Mouse (Mus musculus) small intestine, adult 2 months (tissue): ENCODE data around the gene Zbtb21. TPM values are rescaled to one million over a fixed set of nuclear protein-coding genes. Genes with fewer than 3 reads are reported as not detected.
A peak's percentile ranks its signal among the peaks of the same experiment; 100 is the strongest.
"Not testable (repeated sequence)": the region's sequence is repeated elsewhere in the genome, so short reads cannot be mapped to it uniquely, and the experiment has no call there.

Source experiments
- H3K27ac ChIP-seq: fragments of 200-500 bp; 2 replicates; pipeline ENCODE4 v1.5.1; 2012; ENCODE audit warnings: low read depth, low read length, control low read depth, inconsistent platforms; ENCODE audit not compliant: insufficient read depth
- H3K27me3 ChIP-seq: fragments of 200-500 bp; 2 replicates; pipeline ENCODE4 v1.6.1; 2012; ENCODE audit warnings: mild to moderate bottlenecking, moderate library complexity, low read length, inconsistent platforms; ENCODE audit not compliant: control insufficient read depth, insufficient read depth
- H3K36me3 ChIP-seq: fragments of 200-500 bp; 2 replicates; pipeline ENCODE4 v1.6.1; 2012; ENCODE audit warnings: mild to moderate bottlenecking, low read length, control low read depth, inconsistent platforms; ENCODE audit not compliant: control insufficient read depth, insufficient read depth
- H3K4me1 ChIP-seq: fragments of 200-500 bp; 2 replicates; pipeline ENCODE4 v1.6.1; 2012; ENCODE audit warnings: low read length, inconsistent platforms, mixed read lengths; ENCODE audit not compliant: control insufficient read depth, insufficient read depth, insufficient read length
- H3K4me3 ChIP-seq: fragments of 200-500 bp; 2 replicates; pipeline ENCODE4 v1.5.1; 2012; ENCODE audit warnings: low read depth, mild to moderate bottlenecking, control low read depth, inconsistent platforms, low read length, moderate library complexity
- CTCF ChIP-seq: fragments of 200-500 bp; IDR thresholded peaks from 2 replicates; pipeline ENCODE4 v1.5.1; 2012; ENCODE audit warnings: low read depth, mild to moderate bottlenecking, control low read depth, inconsistent platforms, low read length, moderate library complexity, mixed read lengths; ENCODE audit not compliant: insufficient replicate concordance, insufficient read length; ENCODE audit errors: extremely low read depth
- POLR2A ChIP-seq: fragments of 200-500 bp; IDR thresholded peaks from 2 replicates; pipeline ENCODE4 v1.6.1; 2012; ENCODE audit warnings: low read depth, mild to moderate bottlenecking, control low read depth, inconsistent platforms, low read length, moderate library complexity
- WGBS: fragments of 180-500 bp; shearing (Covaris S2); methylation state at CpG from one replicate; pipeline ENCODE4 v1.1.7; 2018; 5-methylcytosine and 5-hydroxymethylcytosine counted together
- polyA plus RNA-seq: library from polyadenylated mRNA; depleted of rRNA; stranded (reverse); fragments of >200 nt; gene quantifications from 2 replicates; pipeline ENCODE4 v1.2.3, GENCODE M21; 2012; rRNA removed

Zbtb21 gene
- 7.8 and 10.0 TPM in 2 replicates for polyA plus RNA-seq

- H3K27ac ChIP-seq, result peak within 1 kb of the TSS; percentile 96
- under 1% methylated on average over 78 of the region's 78 CpGs for WGBS
- peak within 1 kb of the TSS; percentile 94 for H3K4me3 ChIP-seq
- no peaks in the 10 kb centered on the region for H3K27me3 ChIP-seq
- H3K36me3 ChIP-seq, result 0 out of 2 replicates have a peak, but pooled peaks cover 1% of the 10 kb centered on the region
- TF ChIP-seq POLR2A (peak; percentile 87), CTCF (peak; percentile 5; the same call in 1 of the 2 replicates)
- H3K4me1 ChIP-seq, result peaks cover 2% of the 10 kb centered on the region
Observed at GRCm38 (mm10) chr16:97962151-97962948, at the start of gene Zbtb21, which contains the start of gene C2cd2. TSS of gene Zbtb21 (minus strand) at chr16:97962622. TSS of gene C2cd2 (minus strand) at chr16:97962598.

- H3K4me3 ChIP-seq, result peak overlapping the region; percentile 69
- not testable (repeated sequence) for H3K27me3 ChIP-seq, H3K27ac ChIP-seq, H3K4me1 ChIP-seq, H3K36me3 ChIP-seq
- 0% methylated on average over 8 of the region's 8 CpGs for WGBS
Observed at GRCm38 (mm10) chr16:97997383-97997731, 34.9 kb upstream of the Zbtb21 start.

GRCm38 (mm10) chr16:97996616-97997382 lies 34.4 kb upstream of the Zbtb21 start, which contains the start of gene B230307C23Rik:
TSS of gene B230307C23Rik (plus strand) at chr16:97997315.
- H3K27me3 ChIP-seq, result no peaks in the 10 kb centered on the region
- H3K4me3 ChIP-seq, result peak within 1 kb of the TSS; percentile 69
- no peak for TF ChIP-seq POLR2A
- TF ChIP-seq CTCF, result no peak
- peaks cover 3% of the 10 kb centered on the region; the same call in 1 of the 2 replicates for H3K36me3 ChIP-seq
- peaks cover 2% of the 10 kb centered on the region; the same call in 1 of the 2 replicates for H3K4me1 ChIP-seq
- peak within 1 kb of the TSS; percentile 96 for H3K27ac ChIP-seq
- WGBS, result under 1% methylated on average over 22 of the region's 22 CpGs

GRCm38 (mm10) chr16:97995849-97996615 lies 33.6 kb upstream of the Zbtb21 start:
- TF ChIP-seq POLR2A (no peak), CTCF (no peak)
- Histone ChIP-seq H3K4me1 (peaks cover 2% of the 10 kb centered on the region; the same call in 1 of the 2 replicates), H3K27me3 (no peaks in the 10 kb centered on the region), H3K4me3 (peak overlapping the region; percentile 69; the same call in 1 of the 2 replicates), H3K27ac (peak overlapping the region; percentile 96), H3K36me3 (peaks cover 3% of the 10 kb centered on the region; the same call in 1 of the 2 replicates)
- 0% methylated on average over 1 of the region's 1 CpGs for WGBS

GRCm38 (mm10) chr16:97992477-97992876 lies 30.1 kb upstream of the Zbtb21 start:
- H3K27me3 ChIP-seq, H3K27ac ChIP-seq, H3K4me1 ChIP-seq, H3K4me3 ChIP-seq, H3K36me3 ChIP-seq: not testable (repeated sequence)
- 79% methylated on average over 3 of the region's 3 CpGs for WGBS

- 86% methylated on average over 2 of the region's 2 CpGs for WGBS
- Histone ChIP-seq H3K27ac (no peak overlapping the region), H3K36me3 (no peaks in the 10 kb centered on the region), H3K4me1 (peaks cover 2% of the 10 kb centered on the region; the same call in 1 of the 2 replicates), H3K4me3 (no peak overlapping the region), H3K27me3 (no peaks in the 10 kb centered on the region)
- TF ChIP-seq POLR2A, result no peak
- no peak for TF ChIP-seq CTCF
Observed at GRCm38 (mm10) chr16:97991517-97991916, 29.1 kb upstream of the Zbtb21 start.
